Mouse (Mus musculus): ENCODE measurements around the gene Madd. TPM values are rescaled to one million over a fixed set of nuclear protein-coding genes. Genes with fewer than 3 reads are reported as not detected.
"Not testable (repeated sequence)": the region's sequence is repeated elsewhere in the genome, so short reads cannot be mapped to it uniquely, and the experiment has no call there.

Madd gene
- polyA plus RNA-seq, 1 experiment from 2014 or later: 13.4 TPM

GRCm38 (mm10) chr2:91119551-91119950, 64.1 kb downstream of the Madd start:
- no peak overlapping the region for H3K4me3 ChIP-seq
- H3K9me3 ChIP-seq (replicated peaks): no peaks in the 10 kb centered on the region
- no peak overlapping the region for H3K9ac ChIP-seq
- ATAC-seq: no peak
- 67% methylated on average over 6 of the region's 6 CpGs for WGBS (ENCODE audit: insufficient replicate concordance)
- H3K27me3 ChIP-seq (replicated peaks): peaks cover 31% of the 10 kb centered on the region
- 0 out of 2 replicates have a peak, but pooled peaks cover 2% of the 10 kb centered on the region for H3K36me3 ChIP-seq
- peaks cover 15% of the 10 kb centered on the region for H3K4me1 ChIP-seq
- H3K4me2 ChIP-seq: no peak overlapping the region
- no peak overlapping the region for H3K27ac ChIP-seq

- H3K4me1 ChIP-seq: peaks cover 20% of the 10 kb centered on the region
- no peaks in the 10 kb centered on the region for H3K9me3 ChIP-seq (replicated peaks)
- WGBS (ENCODE audit: insufficient replicate concordance): 86% methylated on average over 19 of the region's 19 CpGs
- ATAC-seq: no peak
- 0 out of 2 replicates have a peak, but pooled peaks cover 2% of the 10 kb centered on the region for H3K36me3 ChIP-seq
- H3K27ac ChIP-seq: no peak overlapping the region
- H3K4me2 ChIP-seq: no peak overlapping the region
- no peak overlapping the region for H3K4me3 ChIP-seq
- H3K27me3 ChIP-seq (replicated peaks): peaks cover 31% of the 10 kb centered on the region
- H3K9ac ChIP-seq: no peak overlapping the region
Observed at GRCm38 (mm10) chr2:91119061-91119460, 64.6 kb downstream of the Madd start.

GRCm38 (mm10) chr2:91118647-91119046, 65.0 kb downstream of the Madd start:
- H3K9me3 ChIP-seq (replicated peaks): no peaks in the 10 kb centered on the region
- H3K9ac ChIP-seq: no peak overlapping the region
- no peak for ATAC-seq
- H3K4me3 ChIP-seq: no peak overlapping the region
- no peak overlapping the region for H3K27ac ChIP-seq
- 54% methylated on average over 1 of the region's 1 CpGs for WGBS (ENCODE audit: insufficient replicate concordance)
- peaks cover 31% of the 10 kb centered on the region for H3K27me3 ChIP-seq (replicated peaks)
- H3K36me3 ChIP-seq: 0 out of 2 replicates have a peak, but pooled peaks cover 2% of the 10 kb centered on the region
- peaks cover 24% of the 10 kb centered on the region for H3K4me1 ChIP-seq
- no peak overlapping the region for H3K4me2 ChIP-seq

- Histone ChIP-seq H3K36me3 (0 out of 2 replicates have a peak, but pooled peaks cover 2% of the 10 kb centered on the region), H3K4me3 (no peak within 1 kb of the TSS), H3K27ac (no peak within 1 kb of the TSS), H3K4me2 (no peak within 1 kb of the TSS), H3K9ac (no peak within 1 kb of the TSS), H3K9me3 (replicated peaks) (no peaks in the 10 kb centered on the region), H3K4me1 (peaks cover 33% of the 10 kb centered on the region), H3K27me3 (replicated peaks) (peaks cover 28% of the 10 kb centered on the region)
- ATAC-seq: no peak
- 68% methylated on average over 11 of the region's 11 CpGs for WGBS (ENCODE audit: insufficient replicate concordance)
Observed at GRCm38 (mm10) chr2:91117585-91118275, 65.9 kb downstream of the Madd start, which contains the start of gene Mybpc3. Gene Mybpc3, plus strand, starts transcription at chr2:91118144.

GRCm38 (mm10) chr2:91116842-91117241, 66.8 kb downstream of the Madd start:
- no peak for ATAC-seq
- Histone ChIP-seq H3K9ac (no peak overlapping the region), H3K36me3 (0 out of 2 replicates have a peak, but pooled peaks cover 2% of the 10 kb centered on the region), H3K27me3 (replicated peaks) (peaks cover 21% of the 10 kb centered on the region), H3K27ac (no peak overlapping the region), H3K4me1 (peaks cover 42% of the 10 kb centered on the region), H3K9me3 (replicated peaks) (no peaks in the 10 kb centered on the region), H3K4me3 (no peak overlapping the region), H3K4me2 (no peak overlapping the region)
- 65% methylated on average over 5 of the region's 5 CpGs for WGBS (ENCODE audit: insufficient replicate concordance)

- H3K4me2 ChIP-seq: peak overlapping the region; percentile 60
- H3K27me3 ChIP-seq (replicated peaks): peaks cover 9% of the 10 kb centered on the region; the same call in 1 of the 2 replicates
- H3K9me3 ChIP-seq (replicated peaks): no peaks in the 10 kb centered on the region
- peaks cover 2% of the 10 kb centered on the region; the same call in 1 of the 2 replicates for H3K36me3 ChIP-seq
- peak overlapping the region; percentile 40 for H3K9ac ChIP-seq
- H3K4me1 ChIP-seq: peaks cover 43% of the 10 kb centered on the region
- no peak overlapping the region for H3K27ac ChIP-seq
- 66% methylated on average over 12 of the region's 12 CpGs for WGBS (ENCODE audit: insufficient replicate concordance)
- H3K4me3 ChIP-seq: peak overlapping the region; percentile 33; the same call in 1 of the 2 replicates
- ATAC-seq: no peak
Observed at GRCm38 (mm10) chr2:91115578-91115970, 68.1 kb downstream of the Madd start.

GRCm38 (mm10) chr2:91114781-91115577, 68.7 kb downstream of the Madd start:
- Histone ChIP-seq H3K27me3 (replicated peaks) (peaks cover 3% of the 10 kb centered on the region; the same call in 1 of the 2 replicates), H3K4me3 (peak overlapping the region; percentile 33; the same call in 1 of the 2 replicates), H3K27ac (no peak overlapping the region), H3K9ac (peak overlapping the region; percentile 40), H3K4me2 (peak overlapping the region; percentile 60), H3K4me1 (peaks cover 45% of the 10 kb centered on the region), H3K36me3 (peaks cover 2% of the 10 kb centered on the region; the same call in 1 of the 2 replicates), H3K9me3 (replicated peaks) (no peaks in the 10 kb centered on the region)
- ATAC-seq: peak; percentile 38; the same call in 1 of the 2 replicates
- WGBS (ENCODE audit: insufficient replicate concordance): 49% methylated on average over 42 of the region's 42 CpGs

- H3K36me3 ChIP-seq: peaks cover 2% of the 10 kb centered on the region; the same call in 1 of the 2 replicates
- H3K9ac ChIP-seq: no peak overlapping the region
- WGBS (ENCODE audit: insufficient replicate concordance): 43% methylated on average over 6 of the region's 6 CpGs
- ATAC-seq: peak; percentile 64
- no peaks in the 10 kb centered on the region for H3K9me3 ChIP-seq (replicated peaks)
- H3K27me3 ChIP-seq (replicated peaks): peaks cover 2% of the 10 kb centered on the region; the same call in 1 of the 2 replicates
- H3K27ac ChIP-seq: no peak overlapping the region
- H3K4me3 ChIP-seq: no peak overlapping the region
- peak overlapping the region; percentile 36 for H3K4me2 ChIP-seq
- peaks cover 55% of the 10 kb centered on the region for H3K4me1 ChIP-seq
Observed at GRCm38 (mm10) chr2:91113852-91114251, 69.8 kb downstream of the Madd start.

GRCm38 (mm10) chr2:91113334-91113733, 70.3 kb downstream of the Madd start:
- Histone ChIP-seq H3K4me3 (no peak overlapping the region), H3K9me3 (replicated peaks) (no peaks in the 10 kb centered on the region), H3K4me2 (peak overlapping the region; percentile 36; the same call in 1 of the 2 replicates), H3K4me1 (peaks cover 60% of the 10 kb centered on the region), H3K27ac (peak overlapping the region; percentile 23; the same call in 1 of the 2 replicates), H3K9ac (no peak overlapping the region), H3K36me3 (peaks cover 2% of the 10 kb centered on the region; the same call in 1 of the 2 replicates), H3K27me3 (replicated peaks) (peaks cover 2% of the 10 kb centered on the region; the same call in 1 of the 2 replicates)
- WGBS (ENCODE audit: insufficient replicate concordance): 63% methylated on average over 10 of the region's 10 CpGs
- no peak for ATAC-seq

- H3K27ac ChIP-seq: peak overlapping the region; percentile 36; the same call in 1 of the 2 replicates
- H3K4me3 ChIP-seq: no peak overlapping the region
- 51% methylated on average over 4 of the region's 4 CpGs for WGBS (ENCODE audit: insufficient replicate concordance)
- H3K27me3 ChIP-seq (replicated peaks): no peaks in the 10 kb centered on the region; the same call in 1 of the 2 replicates
- no peak overlapping the region for H3K9ac ChIP-seq
- peaks cover 66% of the 10 kb centered on the region for H3K4me1 ChIP-seq
- no peaks in the 10 kb centered on the region for H3K9me3 ChIP-seq (replicated peaks)
- H3K36me3 ChIP-seq: peaks cover 2% of the 10 kb centered on the region; the same call in 1 of the 2 replicates
- no peak for ATAC-seq
- no peak overlapping the region for H3K4me2 ChIP-seq
Observed at GRCm38 (mm10) chr2:91112491-91112890, 71.1 kb downstream of the Madd start.

GRCm38 (mm10) chr2:91111832-91112231, 71.8 kb downstream of the Madd start:
- ATAC-seq; H3K36me3 ChIP-seq; H3K9me3 ChIP-seq (replicated peaks); H3K27ac ChIP-seq; H3K27me3 ChIP-seq (replicated peaks); H3K9ac ChIP-seq; H3K4me3 ChIP-seq; H3K4me2 ChIP-seq: not testable (repeated sequence)
- 84% methylated on average over 3 of the region's 3 CpGs for WGBS (ENCODE audit: insufficient replicate concordance)
- H3K4me1 ChIP-seq: peaks cover 72% of the 10 kb centered on the region

Data from liver, embryonic 12.5 days (tissue).